Mouse (Mus musculus): ENCODE results near the gene Fzd5.
A peak's percentile ranks its signal among the peaks of the same experiment; 100 is the strongest.

Gene Fzd5

GRCm38 (mm10) chr1:64733453-64734245 is 3.9 kb downstream of the Fzd5 start:
- DNase-seq (ENCODE audit: extremely low spot score, low spot score): peak; percentile 30

- no peak for DNase-seq (ENCODE audit: extremely low spot score, low spot score)
Measured at GRCm38 (mm10) chr1:64732637-64733200, 4.8 kb downstream of the Fzd5 start.

DNA sequence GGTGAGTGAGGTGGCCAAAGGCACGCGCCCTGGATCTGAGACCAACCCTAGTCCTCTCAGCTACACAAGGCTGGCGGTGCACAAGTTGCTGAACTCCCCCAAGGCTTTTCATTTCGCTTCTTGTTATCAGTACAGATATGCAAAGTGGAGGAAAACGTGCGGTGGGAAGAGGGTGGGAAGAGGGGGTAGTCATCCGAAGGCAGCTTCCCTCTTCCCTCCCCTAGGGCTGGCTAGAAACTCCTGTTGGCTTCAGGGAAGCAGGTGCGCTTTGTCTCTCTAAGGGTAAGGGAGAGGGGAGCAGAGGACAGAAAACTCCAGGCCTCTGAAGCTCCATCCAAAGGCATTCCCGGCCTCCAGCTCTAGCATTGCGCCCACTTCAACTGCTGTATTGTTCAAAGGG is 5.4 kb downstream of the Fzd5 start:
- no peak for DNase-seq (ENCODE audit: extremely low spot score, low spot score)

DNA sequence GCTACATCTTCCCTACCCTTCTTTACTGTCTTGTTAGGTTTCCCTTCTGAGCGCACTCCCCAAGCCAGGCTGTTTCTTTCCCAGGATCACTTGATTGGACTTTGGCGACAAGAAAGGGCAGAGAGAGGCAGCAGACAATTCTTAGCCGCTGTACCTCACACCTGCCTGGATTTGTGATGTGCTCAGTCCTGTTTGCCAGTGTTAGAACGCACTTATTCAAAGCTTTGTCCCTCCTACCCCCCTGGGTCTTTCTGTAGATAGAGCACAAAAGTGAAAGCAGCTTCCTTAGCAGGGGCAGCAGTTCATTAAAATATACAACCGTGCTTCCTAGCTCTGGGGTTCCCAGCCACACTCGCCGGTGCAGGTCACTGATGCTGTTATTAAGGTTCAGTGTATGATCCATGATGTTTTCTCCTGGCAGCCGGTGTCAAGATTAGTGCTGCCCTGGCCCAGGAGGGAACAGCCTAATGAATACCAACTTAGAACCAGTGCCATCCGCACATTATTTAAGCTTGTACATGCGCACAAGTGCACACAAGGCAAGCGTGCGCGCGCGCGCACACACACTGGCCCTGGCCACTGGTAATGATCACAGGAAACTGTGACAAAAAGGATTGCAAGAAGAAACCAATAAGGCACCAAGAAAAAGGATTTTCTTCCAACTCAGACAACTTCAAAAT is 6.1 kb downstream of the Fzd5 start:
- DNase-seq (ENCODE audit: extremely low spot score, low spot score): no peak

DNA sequence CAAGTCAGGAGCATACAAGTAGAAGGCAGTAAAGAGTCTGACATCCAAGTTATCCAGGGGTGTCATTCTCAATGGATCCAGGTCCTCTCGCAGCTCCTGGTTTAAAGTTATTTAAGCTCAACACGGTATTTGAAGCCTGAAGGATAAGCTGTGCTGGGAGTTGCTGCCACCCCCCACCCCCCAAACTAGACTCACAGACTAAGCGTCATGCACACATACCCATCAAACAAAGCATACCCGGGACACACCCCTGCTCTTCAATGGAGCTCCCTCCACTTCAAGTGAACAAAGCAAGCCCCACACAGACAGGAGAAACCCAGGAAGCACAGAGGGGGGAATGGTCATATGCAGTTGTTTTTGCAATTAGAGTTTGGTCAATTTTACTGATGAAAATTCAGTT is 7.5 kb downstream of the Fzd5 start:
- DNase-seq (ENCODE audit: extremely low spot score, low spot score): no peak

DNA sequence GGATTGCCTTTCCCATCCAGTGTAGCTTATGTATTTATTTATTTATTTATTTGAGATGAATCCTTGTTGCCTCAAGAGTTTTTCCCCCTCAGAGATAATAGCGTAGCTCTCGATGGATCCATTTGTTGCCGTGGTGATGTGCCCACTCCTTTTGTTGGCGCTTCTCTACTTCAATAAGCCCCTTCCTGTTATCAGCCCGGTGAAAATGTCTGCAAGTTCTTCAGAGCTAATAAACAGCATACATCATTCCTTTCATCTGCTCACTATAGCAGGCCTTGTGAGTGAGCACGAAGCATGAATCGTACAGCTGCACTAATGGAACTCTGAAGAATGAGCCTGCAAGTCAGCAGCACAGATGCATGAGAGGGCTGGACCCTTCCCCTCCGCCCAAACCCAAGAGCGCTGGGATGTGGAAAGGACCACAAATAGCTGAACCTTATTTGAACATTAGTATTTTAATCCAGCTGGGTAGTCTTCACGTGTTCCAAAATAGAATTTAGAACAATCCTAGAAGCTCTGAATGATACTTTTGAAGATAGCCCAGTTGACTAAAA is 16.4 kb downstream of the Fzd5 start:
- DNase-seq (ENCODE audit: extremely low spot score, low spot score): no peak

DNA sequence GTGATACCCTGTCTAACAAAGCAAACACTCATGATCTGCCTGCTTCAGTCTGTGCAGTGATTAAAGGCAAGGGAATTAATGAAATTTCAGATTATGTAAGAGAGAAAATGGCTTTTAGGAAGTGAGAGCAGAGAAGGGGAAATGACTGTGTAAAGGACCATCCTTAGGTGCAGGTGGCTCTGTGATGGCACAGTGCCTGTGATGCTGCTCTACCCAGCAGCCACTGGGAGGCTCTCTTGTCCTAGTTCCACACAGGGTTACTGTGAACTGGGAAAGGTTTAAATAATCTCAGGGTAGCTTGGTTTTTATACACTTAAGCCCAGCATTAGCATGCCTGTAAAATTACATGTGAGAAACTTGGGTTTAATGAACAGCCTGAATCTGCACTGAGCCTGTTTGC is 20.0 kb downstream of the Fzd5 start:
- DNase-seq (ENCODE audit: extremely low spot score, low spot score): no peak

- DNase-seq (ENCODE audit: extremely low spot score, low spot score): no peak
Measured at GRCm38 (mm10) chr1:64716589-64717304, 20.8 kb downstream of the Fzd5 start.

- DNase-seq (ENCODE audit: extremely low spot score, low spot score): no peak
Measured at GRCm38 (mm10) chr1:64715458-64715857, 22.1 kb downstream of the Fzd5 start.

DNA sequence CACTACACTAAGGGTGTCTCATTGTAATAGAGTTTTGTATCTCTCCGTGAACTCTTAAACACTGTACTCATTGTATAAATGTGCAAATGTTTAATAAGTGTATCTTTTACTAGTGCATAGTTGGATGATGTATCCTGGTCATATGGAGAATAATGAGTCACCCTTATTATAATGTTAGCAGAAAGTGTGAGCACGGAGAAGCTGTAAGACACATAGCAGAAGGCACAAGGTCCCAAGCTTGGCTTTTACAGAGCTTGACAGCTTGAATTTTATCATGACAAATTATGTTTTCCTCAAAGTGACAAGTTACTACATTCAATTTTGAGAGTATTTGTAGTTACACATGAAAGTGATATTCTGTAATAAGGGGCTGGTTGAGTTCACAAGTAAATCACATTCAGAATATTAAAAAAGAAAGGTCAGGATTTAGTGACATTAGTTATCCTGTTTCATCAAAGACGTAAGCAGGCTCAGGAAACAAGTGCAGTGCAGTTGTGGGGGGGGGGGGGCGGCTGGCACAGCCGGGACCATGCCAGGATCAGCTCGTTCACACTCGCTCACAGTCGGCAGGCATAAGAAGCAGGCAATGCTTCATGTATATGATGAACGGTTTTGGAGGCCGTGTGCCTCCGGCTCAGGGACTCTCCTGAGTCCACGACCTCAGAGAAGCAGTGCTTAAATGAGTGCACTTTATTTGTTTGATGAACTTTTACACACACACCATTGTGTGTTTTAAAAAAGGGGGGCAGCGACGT is 25.4 kb downstream of the Fzd5 start:
- DNase-seq (ENCODE audit: extremely low spot score, low spot score): no peak

DNA sequence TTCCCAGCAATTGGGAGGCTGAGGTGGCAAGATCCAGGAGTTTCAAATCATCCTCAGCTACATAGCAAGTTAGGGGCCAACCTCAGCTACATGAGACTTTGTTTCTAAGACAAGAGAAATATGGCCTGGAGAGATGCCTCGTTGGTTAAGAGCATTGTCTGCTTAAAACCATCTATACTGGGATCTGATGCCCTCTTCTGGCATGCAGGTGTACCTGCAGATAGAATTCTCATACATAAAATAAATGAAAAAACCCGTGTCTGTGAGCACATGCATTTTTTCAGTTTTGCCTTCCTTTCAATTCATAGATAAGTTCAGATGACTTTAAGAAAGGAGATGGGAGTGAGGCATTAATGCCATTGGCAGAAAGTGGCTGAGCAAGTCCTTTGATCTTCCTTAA is 27.7 kb downstream of the Fzd5 start:
- no peak for DNase-seq (ENCODE audit: extremely low spot score, low spot score)

- no peak for DNase-seq (ENCODE audit: extremely low spot score, low spot score)
Measured at GRCm38 (mm10) chr1:64706610-64707009, 30.9 kb downstream of the Fzd5 start.

GRCm38 (mm10) chr1:64705230-64705629 is 32.3 kb downstream of the Fzd5 start:
- no peak for DNase-seq (ENCODE audit: extremely low spot score, low spot score)

- no peak for DNase-seq (ENCODE audit: extremely low spot score, low spot score)
Measured at GRCm38 (mm10) chr1:64701780-64702179, 35.8 kb downstream of the Fzd5 start.

GRCm38 (mm10) chr1:64695156-64695555 is 42.4 kb downstream of the Fzd5 start:
- no peak for DNase-seq (ENCODE audit: extremely low spot score, low spot score)

- no peak for DNase-seq (ENCODE audit: extremely low spot score, low spot score)
Measured at GRCm38 (mm10) chr1:64691581-64691980, 46.0 kb downstream of the Fzd5 start.

- peak; percentile 77 for DNase-seq (ENCODE audit: extremely low spot score, low spot score)
Measured at GRCm38 (mm10) chr1:64691121-64691551, 46.4 kb downstream of the Fzd5 start.

DNA sequence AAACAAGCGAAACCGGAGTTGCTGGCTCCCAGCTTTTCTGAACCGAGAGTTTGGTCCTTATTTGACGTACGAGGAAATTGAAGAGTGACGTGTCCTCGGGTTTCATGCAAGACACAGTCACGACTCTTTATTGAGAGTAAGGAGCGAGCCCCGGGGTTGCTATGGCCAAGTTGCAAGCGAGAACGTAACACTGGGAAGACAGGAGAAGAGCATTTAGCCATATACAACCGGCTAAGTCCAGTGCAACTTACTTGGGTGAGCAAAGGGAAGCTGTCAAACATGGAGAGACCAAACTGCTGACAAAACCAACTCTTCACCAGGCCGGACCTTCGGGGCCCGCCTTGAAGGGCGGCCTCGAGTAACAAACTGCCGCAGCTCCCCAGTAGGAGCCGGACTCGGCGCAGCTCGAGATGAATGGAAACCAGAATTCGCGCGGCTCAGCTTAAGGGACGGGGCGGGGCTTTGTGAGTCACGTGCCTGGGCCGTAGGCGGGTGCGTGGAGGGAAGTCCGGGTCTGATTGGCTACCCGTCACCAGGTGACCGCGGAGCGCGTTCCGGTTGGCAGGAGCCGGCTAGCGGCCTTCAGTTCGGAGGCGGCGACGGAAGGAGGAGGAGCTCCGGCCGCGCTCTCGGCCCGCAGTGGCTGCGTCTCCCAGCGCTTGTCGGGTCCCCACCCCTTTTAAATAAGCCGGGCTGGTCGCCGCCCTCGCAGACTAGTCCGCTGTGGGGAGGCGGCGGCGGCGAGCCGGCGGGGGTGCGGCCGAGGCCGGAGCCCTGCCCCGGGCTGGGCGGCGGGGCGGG is 47.1 kb downstream of the Fzd5 start, which contains the start of gene Ccnyl1:
Gene Ccnyl1 (plus strand): TSS at position 243 of the 801 bp plus-strand sequence.
- DNase-seq (ENCODE audit: extremely low spot score, low spot score): peak; percentile 98

- DNase-seq (ENCODE audit: extremely low spot score, low spot score): no peak
Measured at GRCm38 (mm10) chr1:64689561-64690212, 47.9 kb downstream of the Fzd5 start.
